Mouse (Mus musculus) C2C12 (cell line): Measurements from ENCODE around the gene Pacs2. TPM values are rescaled to one million over a fixed set of nuclear protein-coding genes. Genes with fewer than 3 reads are reported as not detected.

ENCODE experiments used
- H3K27me3 ChIP-seq: one replicate; pipeline ENCODE4 v1.6.1; 2011; ENCODE audit not compliant: control insufficient read depth, insufficient read depth, insufficient read length
- H3K36me3 ChIP-seq: one replicate; pipeline ENCODE4 v1.6.1; 2011; ENCODE audit not compliant: control insufficient read depth, insufficient read depth
- H3K4me3 ChIP-seq: one replicate; pipeline ENCODE4 v1.5.1; 2011; ENCODE audit warnings: mild to moderate bottlenecking, control low read depth; ENCODE audit not compliant: poor library complexity, insufficient read depth, severe bottlenecking
- H3K79me2 ChIP-seq: one replicate; pipeline ENCODE4 v1.6.1; 2011; ENCODE audit not compliant: control insufficient read depth, insufficient read depth
- H3K79me3 ChIP-seq: one replicate; pipeline ENCODE4 v1.6.1; 2011; ENCODE audit warnings: low read depth, control low read depth
- H3ac ChIP-seq: one replicate; pipeline ENCODE3; 2011; ENCODE audit warnings: low read depth; ENCODE audit not compliant: control insufficient read depth, insufficient read length
- CEBPB ChIP-seq: IDR thresholded peaks from one replicate; pipeline ENCODE4 v1.6.1; 2011; ENCODE audit warnings: low read depth, mild to moderate bottlenecking, control low read depth, moderate library complexity
- CTCF ChIP-seq: IDR thresholded peaks from one replicate; pipeline ENCODE4 v1.5.1; 2011; ENCODE audit not compliant: control insufficient read depth, insufficient read depth, insufficient read length
- FOSL1 ChIP-seq: IDR thresholded peaks from one replicate; pipeline ENCODE4 v1.8.0; 2011; ENCODE audit warnings: mild to moderate bottlenecking, low read length; ENCODE audit not compliant: poor library complexity, insufficient read depth, severe bottlenecking
- MAX ChIP-seq: IDR thresholded peaks from one replicate; pipeline ENCODE4 v1.6.1; 2011; ENCODE audit warnings: mild to moderate bottlenecking, control low read depth
- MYOD1 ChIP-seq: IDR thresholded peaks from one replicate; pipeline ENCODE4 v1.6.1; 2011; ENCODE audit warnings: low read depth; ENCODE audit not compliant: control insufficient read depth, insufficient read length
- MYOG ChIP-seq: IDR thresholded peaks from one replicate; pipeline ENCODE4 v1.6.1; 2011; ENCODE audit not compliant: control insufficient read depth, insufficient read length; ENCODE audit errors: extremely low read depth
- USF1 ChIP-seq: IDR thresholded peaks from one replicate; pipeline ENCODE4 v1.6.1; 2011; ENCODE audit warnings: low read depth, mild to moderate bottlenecking, control low read depth, moderate library complexity
- polyA plus RNA-seq: library from polyadenylated mRNA; unstranded; fragments of >200 nt; fragmentation: generic; extraction: Trizol; gene quantifications from one replicate; pipeline ENCODE4 v1.2.1, GENCODE M21; 2012; ENCODE audit warnings: missing spikeins

Pacs2 gene
- polyA plus RNA-seq, 1 experiment = 48.8 TPM

- H3ac ChIP-seq = no peak overlapping the region
- TF ChIP-seq FOSL1 (no peak), MAX (no peak)
- H3K27me3 ChIP-seq = no peaks in the 10 kb centered on the region
- no peaks in the 10 kb centered on the region for H3K36me3 ChIP-seq
- H3K4me3 ChIP-seq = no peak overlapping the region
- no peaks in the 10 kb centered on the region for H3K79me3 ChIP-seq
- H3K79me2 ChIP-seq = no peaks in the 10 kb centered on the region
Measured at GRCm38 (mm10) chr12:113087276-113087675, 73.0 kb downstream of the Pacs2 start.

- Histone ChIP-seq H3K36me3 (no peaks in the 10 kb centered on the region), H3K79me2 (no peaks in the 10 kb centered on the region), H3ac (no peak overlapping the region), H3K27me3 (no peaks in the 10 kb centered on the region), H3K79me3 (no peaks in the 10 kb centered on the region), H3K4me3 (no peak overlapping the region)
- no peak for TF ChIP-seq MYOG
- TF ChIP-seq CTCF = no peak
- TF ChIP-seq MAX = no peak
Measured at GRCm38 (mm10) chr12:113088026-113088425, 73.7 kb downstream of the Pacs2 start.

- Histone ChIP-seq H3K79me3 (no peaks in the 10 kb centered on the region), H3K27me3 (no peaks in the 10 kb centered on the region), H3ac (no peak overlapping the region), H3K36me3 (no peaks in the 10 kb centered on the region), H3K79me2 (no peaks in the 10 kb centered on the region), H3K4me3 (no peak overlapping the region)
- TF ChIP-seq MAX = no peak
- TF ChIP-seq CTCF = no peak
- TF ChIP-seq USF1 = no peak
- TF ChIP-seq MYOD1 = no peak
- TF ChIP-seq CEBPB = no peak
- no peak for TF ChIP-seq FOSL1
- no peak for TF ChIP-seq MYOG
Measured at GRCm38 (mm10) chr12:113089107-113089506, 74.8 kb downstream of the Pacs2 start.

- Histone ChIP-seq H3K79me2 (no peaks in the 10 kb centered on the region), H3K27me3 (no peaks in the 10 kb centered on the region), H3K36me3 (no peaks in the 10 kb centered on the region), H3ac (no peak overlapping the region), H3K79me3 (no peaks in the 10 kb centered on the region), H3K4me3 (no peak overlapping the region)
- TF ChIP-seq MAX (no peak), CTCF (no peak), USF1 (no peak), CEBPB (no peak), MYOG (no peak), FOSL1 (no peak), MYOD1 (no peak)
Measured at GRCm38 (mm10) chr12:113090053-113090452, 75.7 kb downstream of the Pacs2 start.

GRCm38 (mm10) chr12:113097040-113097439 is 82.7 kb downstream of the Pacs2 start:
- Histone ChIP-seq H3K36me3 (peaks cover 6% of the 10 kb centered on the region), H3K79me3 (peaks cover 34% of the 10 kb centered on the region), H3K4me3 (no peak overlapping the region), H3K27me3 (no peaks in the 10 kb centered on the region), H3K79me2 (peaks cover 47% of the 10 kb centered on the region), H3ac (no peak overlapping the region)
- no peak for TF ChIP-seq CTCF
- TF ChIP-seq MYOG = no peak
- TF ChIP-seq USF1 = no peak
- no peak for TF ChIP-seq MAX
- no peak for TF ChIP-seq FOSL1
- TF ChIP-seq CEBPB = no peak
- no peak for TF ChIP-seq MYOD1

GRCm38 (mm10) chr12:113097749-113098281 is 83.5 kb downstream of the Pacs2 start, which contains the start of gene Mta1:
Mta1 (plus strand) TSS chr12:113098278.
- peaks cover 54% of the 10 kb centered on the region for H3K79me2 ChIP-seq
- peak within 1 kb of the TSS; percentile 97 for H3ac ChIP-seq
- TF ChIP-seq MAX = no peak
- no peak for TF ChIP-seq CTCF
- no peak for TF ChIP-seq MYOD1
- no peak for TF ChIP-seq USF1
- no peak for TF ChIP-seq MYOG
- no peak for TF ChIP-seq CEBPB
- TF ChIP-seq FOSL1 = no peak
- peak within 1 kb of the TSS; percentile 71 for H3K4me3 ChIP-seq
- peaks cover 42% of the 10 kb centered on the region for H3K79me3 ChIP-seq
- no peaks in the 10 kb centered on the region for H3K27me3 ChIP-seq
- H3K36me3 ChIP-seq = peaks cover 6% of the 10 kb centered on the region
